Mouse (Mus musculus): ENCODE measurements around the gene Mindy2.

GRCm38 (mm10) chr9:70657013-70657967 is at the start of gene Mindy2:
- no peak for TF ChIP-seq CTCF (IDR thresholded peaks at IDR 0.05; ENCODE audit: insufficient read depth, low read depth, low read length)
- peak; percentile 98 for TF ChIP-seq POLR2A (IDR thresholded peaks at IDR 0.05; ENCODE audit: insufficient read depth, low read depth, low read length)

All from olfactory bulb, adult 2 months (tissue).